In the genomic region with DNA sequence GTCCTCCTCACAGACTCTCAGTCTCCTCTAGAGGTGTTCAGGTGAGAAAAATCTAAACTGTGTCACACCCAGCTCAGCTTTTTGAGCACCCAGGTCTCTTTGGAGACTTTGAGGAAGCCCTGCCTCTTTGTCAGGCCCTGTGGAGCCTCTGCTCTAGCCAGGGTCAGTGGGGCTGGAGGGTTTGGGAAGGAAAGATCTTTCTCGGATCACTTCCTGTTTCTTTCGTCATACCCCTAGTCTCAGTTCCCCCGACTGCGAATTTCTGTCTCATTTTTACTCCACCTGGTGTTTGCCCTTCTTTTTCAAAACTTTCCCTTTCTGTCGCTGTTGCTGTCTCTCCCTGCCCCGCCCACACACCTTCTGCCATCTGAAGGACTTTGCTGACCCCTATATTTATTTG, we compare ENCODE assay signal across 10 mouse cellular contexts. TPM values are rescaled to one million over a fixed set of nuclear protein-coding genes. Genes with fewer than 3 reads are reported as not detected.
DNase-seq lines count a peak whose midpoint lies in the region; ATAC-seq and TF ChIP-seq lines count a peak whose summit lies in the region.
"Had no signal": no experiment of that assay in that cellular context is flagged by ENCODE, and none has a peak within 500 bp of the region (broad histone marks: within the 10 kb centered on the region; RNA-seq: fewer than 3 reads in every experiment).

No protein-coding gene starts in this region.

- H3K27me3 ChIP-seq in forebrain, embryonic 12.5 days: no peaks in the 10 kb centered on the region; the same call in 1 of the 2 replicates
- no peaks in the 10 kb centered on the region for H3K27me3 ChIP-seq in forebrain, embryonic 11.5 days (ENCODE audit: control insufficient read depth, insufficient read depth, low read length)
- H3K27me3 ChIP-seq in liver, embryonic 13.5 days: no peaks in the 10 kb centered on the region

- H3K9ac ChIP-seq in forebrain, embryonic 12.5 days: peak overlapping the region; percentile 92; the same call in 1 of the 2 replicates
- H3K9ac ChIP-seq in forebrain, embryonic 11.5 days (ENCODE audit: low read length): no peak overlapping the region
- H3K9ac ChIP-seq in liver, embryonic 13.5 days: no peak overlapping the region

- no peak overlapping the region for H3K4me2 ChIP-seq in forebrain, embryonic 12.5 days
- no peak overlapping the region for H3K4me2 ChIP-seq in forebrain, embryonic 11.5 days (ENCODE audit: low read depth, low read length, severe bottlenecking)
- peak overlapping the region; percentile 99 for H3K4me2 ChIP-seq in liver, embryonic 13.5 days

- no peak overlapping the region for H3K27ac ChIP-seq in forebrain, embryonic 12.5 days
- no peak overlapping the region for H3K27ac ChIP-seq in forebrain, embryonic 11.5 days (ENCODE audit: low read depth, low read length)
- peak overlapping the region; percentile 90; the same call in 1 of the 2 replicates for H3K27ac ChIP-seq in layer of hippocampus, adult 2 months
- H3K27ac ChIP-seq in brown adipose tissue, adult 24 weeks (replicated peaks; ENCODE audit: low read depth, low read length): peak overlapping the region; percentile 11; the same call in 1 of the 2 replicates
- H3K27ac ChIP-seq in liver, embryonic 13.5 days: no peak overlapping the region

- WGBS in forebrain, embryonic 12.5 days: 77% methylated on average over 6 of the region's 6 CpGs
- 89% methylated on average over 6 of the region's 6 CpGs for WGBS in forebrain, embryonic 11.5 days
- WGBS in liver, embryonic 13.5 days (ENCODE audit: insufficient replicate concordance): 31% methylated on average over 6 of the region's 6 CpGs

- DNase-seq in forebrain, embryonic 11.5 days (ENCODE audit: low spot score): no peak
- no peak for DNase-seq in layer of hippocampus, adult 2 months (ENCODE audit: low spot score in 2 of 2)
- no peak for DNase-seq in layer of hippocampus, postnatal 10 days (ENCODE audit: low spot score in 2 of 2)
- DNase-seq in liver, embryonic 13.5 days: no peak
- no peak for DNase-seq in testis, postnatal 10 days (ENCODE audit: low spot score)
- DNase-seq in spleen, postnatal 36 days (ENCODE audit: low spot score in 2 of 2): no peak
- DNase-seq: retina, postnatal 1 day; thymus, adult 18-20 months had no signal

- peaks cover 15% of the 10 kb centered on the region for H3K4me1 ChIP-seq in forebrain, embryonic 12.5 days
- H3K4me1 ChIP-seq in forebrain, embryonic 11.5 days (replicated peaks; ENCODE audit: control insufficient read depth, insufficient read depth, low read length): peaks cover 6% of the 10 kb centered on the region; the same call in 1 of the 2 replicates
- peaks cover 4% of the 10 kb centered on the region; the same call in 1 of the 2 replicates for H3K4me1 ChIP-seq in brown adipose tissue, adult 24 weeks (ENCODE audit: control insufficient read depth, insufficient read depth, insufficient read length, low read length)
- peaks cover 48% of the 10 kb centered on the region for H3K4me1 ChIP-seq in liver, embryonic 13.5 days (replicated peaks)

- H3K4me3 ChIP-seq in forebrain, embryonic 12.5 days (replicated peaks): no peak overlapping the region
- H3K4me3 ChIP-seq in forebrain, embryonic 11.5 days (ENCODE audit: low read depth, low read length): no peak overlapping the region
- peak overlapping the region; percentile 98; the same call in 1 of the 2 replicates for H3K4me3 ChIP-seq in layer of hippocampus, adult 2 months
- H3K4me3 ChIP-seq in brown adipose tissue, adult 24 weeks (ENCODE audit: insufficient read depth, low read depth, low read length): no peak overlapping the region; the same call in 1 of the 2 replicates
- no peak overlapping the region for H3K4me3 ChIP-seq in liver, embryonic 13.5 days (replicated peaks)

- no peak for TF ChIP-seq CTCF in layer of hippocampus, adult 2 months (conservative IDR thresholded peaks at IDR 0.05)

- H3K9me3 ChIP-seq in forebrain, embryonic 12.5 days: no peaks in the 10 kb centered on the region
- H3K9me3 ChIP-seq in forebrain, embryonic 11.5 days (ENCODE audit: control insufficient read depth, low read length): no peaks in the 10 kb centered on the region
- no peaks in the 10 kb centered on the region for H3K9me3 ChIP-seq in liver, embryonic 13.5 days (replicated peaks)

- no peak for ATAC-seq in forebrain, embryonic 12.5 days (ENCODE audit: low FRiP score)
- no peak for ATAC-seq in forebrain, embryonic 11.5 days (replicated peaks; ENCODE audit: low FRiP score)
- no peak for ATAC-seq in liver, embryonic 13.5 days (ENCODE audit: low read depth)

- peaks cover 57% of the 10 kb centered on the region for H3K36me3 ChIP-seq in forebrain, embryonic 12.5 days (replicated peaks)
- peaks cover 5% of the 10 kb centered on the region for H3K36me3 ChIP-seq in forebrain, embryonic 11.5 days (ENCODE audit: control insufficient read depth, insufficient read depth, low read length)
- peaks cover 53% of the 10 kb centered on the region for H3K36me3 ChIP-seq in liver, embryonic 13.5 days

RNA-seq across cellular contexts. Expression of gene Nckipsd, which starts 1.6 kb away (rescaled TPM):
- 14.3 and 17.3 TPM in 2 replicates for polyA plus RNA-seq in forebrain, embryonic 12.5 days (2016; fragmentation: Nextera tagmentation; extraction: Ambion mirVana)
- 14.4 and 22.0 TPM in 2 replicates for polyA plus RNA-seq in forebrain, embryonic 11.5 days (2014; fragmentation: Nextera tagmentation; extraction: Ambion mirVana)
- 10 to 100 TPM; 68.8 to 71.3 TPM for total RNA-seq in layer of hippocampus, adult 2 months (2021)
- total RNA-seq in layer of hippocampus, postnatal 10 days (2021): 10 to 100 TPM; 40.7 to 43.4 TPM
- polyA plus RNA-seq in brown adipose tissue, adult 24 weeks (2012; ENCODE audit: insufficient read depth, insufficient read length, missing spikeins): 3.9 and 6.4 TPM in 2 replicates
- polyA plus RNA-seq in liver, embryonic 13.5 days (2015; fragmentation: Nextera tagmentation; extraction: Ambion mirVana): 3.9 and 5.9 TPM in 2 replicates

RNA-seq across cellular contexts. Expression of gene Celsr3, which starts 16.4 kb away (rescaled TPM):
- 13.0 and 14.2 TPM in 2 replicates for polyA plus RNA-seq in forebrain, embryonic 12.5 days (2016; fragmentation: Nextera tagmentation; extraction: Ambion mirVana)
- 6.9 and 9.4 TPM in 2 replicates for polyA plus RNA-seq in forebrain, embryonic 11.5 days (2014; fragmentation: Nextera tagmentation; extraction: Ambion mirVana)
- total RNA-seq in layer of hippocampus, adult 2 months (2021): 10 to 100 TPM; 66.4 to 79.6 TPM
- total RNA-seq in layer of hippocampus, postnatal 10 days (2021): 10 to 100 TPM; 64.6 to 78.9 TPM
- not detected in 2 replicates for polyA plus RNA-seq in brown adipose tissue, adult 24 weeks (2012; ENCODE audit: insufficient read depth, insufficient read length, missing spikeins)
- 0.03 TPM in 2 replicates for polyA plus RNA-seq in liver, embryonic 13.5 days (2015; fragmentation: Nextera tagmentation; extraction: Ambion mirVana)

RNA-seq across cellular contexts. Expression of gene Ip6k2, which starts 26.1 kb away (rescaled TPM):
- polyA plus RNA-seq in forebrain, embryonic 12.5 days (2016; fragmentation: Nextera tagmentation; extraction: Ambion mirVana): 124 and 140 TPM in 2 replicates
- polyA plus RNA-seq in forebrain, embryonic 11.5 days (2014; fragmentation: Nextera tagmentation; extraction: Ambion mirVana): 96.6 and 108 TPM in 2 replicates
- total RNA-seq in layer of hippocampus, adult 2 months (2021): 100 to 1,000 TPM; 249 to 251 TPM
- 100 to 1,000 TPM; 180 to 190 TPM for total RNA-seq in layer of hippocampus, postnatal 10 days (2021)
- 14.0 and 16.2 TPM in 2 replicates for polyA plus RNA-seq in brown adipose tissue, adult 24 weeks (2012; ENCODE audit: insufficient read depth, insufficient read length, missing spikeins)
- 11.5 and 11.6 TPM in 2 replicates for polyA plus RNA-seq in liver, embryonic 13.5 days (2015; fragmentation: Nextera tagmentation; extraction: Ambion mirVana)

RNA-seq across cellular contexts. Expression of gene Slc26a6, which starts 43.4 kb away (rescaled TPM):
- 12.4 and 13.1 TPM in 2 replicates for polyA plus RNA-seq in forebrain, embryonic 12.5 days (2016; fragmentation: Nextera tagmentation; extraction: Ambion mirVana)
- 12.6 and 12.7 TPM in 2 replicates for polyA plus RNA-seq in forebrain, embryonic 11.5 days (2014; fragmentation: Nextera tagmentation; extraction: Ambion mirVana)
- 10 to 100 TPM; 16.6 to 22.3 TPM for total RNA-seq in layer of hippocampus, adult 2 months (2021)
- total RNA-seq in layer of hippocampus, postnatal 10 days (2021): 10 to 100 TPM; 35.8 to 38.1 TPM
- polyA plus RNA-seq in brown adipose tissue, adult 24 weeks (2012; ENCODE audit: insufficient read depth, insufficient read length, missing spikeins): 4.4 and 7.5 TPM in 2 replicates
- 6.7 and 8.6 TPM in 2 replicates for polyA plus RNA-seq in liver, embryonic 13.5 days (2015; fragmentation: Nextera tagmentation; extraction: Ambion mirVana)

Comparison
In these comparisons a context has a peak if more than half of its experiments do, and no peak if none do; other contexts are left out.
1. H3K27ac ChIP-seq: peak in layer of hippocampus, adult 2 months (single experiment) and brown adipose tissue, adult 24 weeks (single experiment); none in forebrain, embryonic 12.5 days (single experiment), forebrain, embryonic 11.5 days (single experiment) and liver, embryonic 13.5 days (single experiment).